Mouse (Mus musculus): ENCODE results near the gene Tada3.

DNA sequence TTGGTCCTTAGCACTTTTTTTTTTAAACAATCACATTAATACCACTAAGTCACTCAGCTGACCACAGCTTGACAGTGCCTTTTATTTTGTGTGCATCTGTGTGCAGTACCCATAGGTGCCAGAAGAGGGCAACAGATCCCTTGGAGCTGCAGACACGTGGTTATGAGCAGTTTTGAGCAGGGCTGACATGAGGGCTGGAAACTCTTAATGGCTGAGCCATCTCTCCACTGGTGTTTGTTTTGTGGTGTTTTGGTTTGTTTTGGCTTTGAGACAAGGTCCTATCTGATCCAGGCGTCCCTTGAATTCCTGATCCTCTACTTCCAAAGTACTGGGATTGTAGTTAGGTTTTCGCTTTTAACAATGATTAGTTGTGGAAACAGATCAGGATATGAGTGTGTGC is 49.7 kb upstream of the Tada3 start:
- TF ChIP-seq POLR2A (IDR thresholded peaks at IDR 0.05; ENCODE audit: control insufficient read depth, low read depth, low read length), result no peak
- TF ChIP-seq CTCF (IDR thresholded peaks at IDR 0.05; ENCODE audit: control insufficient read depth, insufficient read depth, insufficient replicate concordance, low read depth, low read length), result peak; percentile 71; the same call in 1 of the 2 replicates

All from testis, adult 2 months (tissue).